Mouse (Mus musculus) spleen, adult 2 months (tissue): ENCODE results near the gene Cacng5.

Source experiments
- CTCF ChIP-seq: fragments of 200-500 bp; IDR thresholded peaks from 2 replicates; pipeline ENCODE4 v1.5.1; 2011; ENCODE audit warnings: mild to moderate bottlenecking, inconsistent platforms; ENCODE audit not compliant: insufficient read depth, insufficient read length, insufficient replicate concordance; ENCODE audit errors: extremely low read depth
- POLR2A ChIP-seq: fragments of 200-500 bp; IDR thresholded peaks from 2 replicates; pipeline ENCODE4 v1.6.1; 2011; ENCODE audit warnings: low read depth, low read length, inconsistent platforms

- TF ChIP-seq POLR2A (no peak), CTCF (no peak)
Measured at GRCm38 (mm10) chr11:107898698-107899097, 16.2 kb downstream of the Cacng5 start.
